Mouse (Mus musculus): ENCODE results near the gene Fndc3a. TPM values are rescaled to one million over a fixed set of nuclear protein-coding genes. Genes with fewer than 3 reads are reported as not detected.

Fndc3a gene
- polyA plus RNA-seq, 1 experiment from 2014 or later = 37.2 TPM

- Histone ChIP-seq H3K4me3 (replicated peaks) (no peak overlapping the region), H3K9me3 (no peaks in the 10 kb centered on the region), H3K4me2 (no peak overlapping the region), H3K4me1 (replicated peaks) (peaks cover 12% of the 10 kb centered on the region), H3K27me3 (peaks cover 27% of the 10 kb centered on the region), H3K9ac (replicated peaks) (no peak overlapping the region), H3K27ac (no peak overlapping the region), H3K36me3 (peaks cover 29% of the 10 kb centered on the region)
- WGBS = 83% methylated on average over 5 of the region's 5 CpGs
- ATAC-seq (ENCODE audit: insufficient number of reproducible peaks, insufficient read depth, low FRiP score, low TSS enrichment, low read depth) = no peak
These were observed 173.3 kb downstream of the Fndc3a start for GRCm38 (mm10) chr14:72536392-72537017.

- ATAC-seq (ENCODE audit: insufficient number of reproducible peaks, insufficient read depth, low FRiP score, low TSS enrichment, low read depth) = no peak
- WGBS = 81% methylated on average over 7 of the region's 7 CpGs
These were observed 175.9 kb downstream of the Fndc3a start for GRCm38 (mm10) chr14:72533862-72534261.

GRCm38 (mm10) chr14:72532028-72532917, 177.5 kb downstream of the Fndc3a start:
- H3K9me3 ChIP-seq = no peaks in the 10 kb centered on the region
- H3K27me3 ChIP-seq = peaks cover 59% of the 10 kb centered on the region
- peak overlapping the region; percentile 49 for H3K4me3 ChIP-seq (replicated peaks)
- H3K4me2 ChIP-seq = peak overlapping the region; percentile 96
- H3K27ac ChIP-seq = no peak overlapping the region
- H3K36me3 ChIP-seq = peaks cover 3% of the 10 kb centered on the region; the same call in 1 of the 2 replicates
- peak overlapping the region; percentile 44 for H3K9ac ChIP-seq (replicated peaks)
- WGBS = 3% methylated on average over 54 of the region's 54 CpGs
- ATAC-seq (ENCODE audit: insufficient number of reproducible peaks, insufficient read depth, low FRiP score, low TSS enrichment, low read depth) = peak; percentile 73
- peaks cover 14% of the 10 kb centered on the region for H3K4me1 ChIP-seq (replicated peaks)

More at GRCm38 (mm10) chr14:72533862-72534261, 175.9 kb downstream of the Fndc3a start:
- Histone ChIP-seq H3K9ac (replicated peaks) (no peak overlapping the region), H3K36me3 (peaks cover 9% of the 10 kb centered on the region; the same call in 1 of the 2 replicates), H3K9me3 (no peaks in the 10 kb centered on the region), H3K4me2 (no peak overlapping the region), H3K27ac (no peak overlapping the region), H3K4me3 (replicated peaks) (no peak overlapping the region), H3K27me3 (peaks cover 50% of the 10 kb centered on the region), H3K4me1 (replicated peaks) (peaks cover 14% of the 10 kb centered on the region)

GRCm38 (mm10) chr14:72527126-72527525, 182.7 kb downstream of the Fndc3a start:
- ATAC-seq (ENCODE audit: insufficient number of reproducible peaks, insufficient read depth, low FRiP score, low TSS enrichment, low read depth) = no peak
- H3K9me3 ChIP-seq = no peaks in the 10 kb centered on the region
- no peak overlapping the region for H3K4me3 ChIP-seq (replicated peaks)
- no peaks in the 10 kb centered on the region for H3K36me3 ChIP-seq
- H3K27ac ChIP-seq = no peak overlapping the region
- peaks cover 8% of the 10 kb centered on the region for H3K4me1 ChIP-seq (replicated peaks)
- no peak overlapping the region for H3K9ac ChIP-seq (replicated peaks)
- peaks cover 37% of the 10 kb centered on the region for H3K27me3 ChIP-seq
- 72% methylated on average over 1 of the region's 1 CpGs for WGBS
- H3K4me2 ChIP-seq = no peak overlapping the region

GRCm38 (mm10) chr14:72519561-72519960, 190.2 kb downstream of the Fndc3a start:
- Histone ChIP-seq H3K27me3 (no peaks in the 10 kb centered on the region), H3K9me3 (no peaks in the 10 kb centered on the region), H3K9ac (replicated peaks) (no peak overlapping the region), H3K4me3 (replicated peaks) (no peak overlapping the region), H3K36me3 (no peaks in the 10 kb centered on the region), H3K4me1 (replicated peaks) (no peaks in the 10 kb centered on the region), H3K27ac (no peak overlapping the region), H3K4me2 (no peak overlapping the region)
- ATAC-seq (ENCODE audit: insufficient number of reproducible peaks, insufficient read depth, low FRiP score, low TSS enrichment, low read depth) = no peak
- WGBS = 59% methylated on average over 2 of the region's 2 CpGs

GRCm38 (mm10) chr14:72518786-72519185, 191.0 kb downstream of the Fndc3a start:
- no peaks in the 10 kb centered on the region for H3K9me3 ChIP-seq
- ATAC-seq (ENCODE audit: insufficient number of reproducible peaks, insufficient read depth, low FRiP score, low TSS enrichment, low read depth) = no peak
- WGBS = 74% methylated on average over 6 of the region's 6 CpGs

GRCm38 (mm10) chr14:72516376-72516775, 193.4 kb downstream of the Fndc3a start:
- 26% methylated on average over 5 of the region's 5 CpGs for WGBS
- no peaks in the 10 kb centered on the region for H3K9me3 ChIP-seq
- H3K27ac ChIP-seq = no peak overlapping the region
- no peak for ATAC-seq (ENCODE audit: insufficient number of reproducible peaks, insufficient read depth, low FRiP score, low TSS enrichment, low read depth)
- no peaks in the 10 kb centered on the region for H3K27me3 ChIP-seq
- H3K4me3 ChIP-seq (replicated peaks) = no peak overlapping the region
- no peaks in the 10 kb centered on the region for H3K36me3 ChIP-seq
- H3K9ac ChIP-seq (replicated peaks) = no peak overlapping the region
- no peak overlapping the region for H3K4me2 ChIP-seq
- no peaks in the 10 kb centered on the region for H3K4me1 ChIP-seq (replicated peaks)

More at GRCm38 (mm10) chr14:72518786-72519185, 191.0 kb downstream of the Fndc3a start:
- Histone ChIP-seq H3K4me3 (replicated peaks) (no peak overlapping the region), H3K9ac (replicated peaks) (no peak overlapping the region), H3K4me1 (replicated peaks) (no peaks in the 10 kb centered on the region), H3K27ac (no peak overlapping the region), H3K27me3 (no peaks in the 10 kb centered on the region), H3K36me3 (no peaks in the 10 kb centered on the region), H3K4me2 (no peak overlapping the region)

GRCm38 (mm10) chr14:72506723-72507420, 202.9 kb downstream of the Fndc3a start:
- H3K4me1 ChIP-seq (replicated peaks) = 0 out of 2 replicates have a peak, but pooled peaks cover 7% of the 10 kb centered on the region
- H3K27ac ChIP-seq = no peak overlapping the region
- no peaks in the 10 kb centered on the region for H3K36me3 ChIP-seq
- ATAC-seq (ENCODE audit: insufficient number of reproducible peaks, insufficient read depth, low FRiP score, low TSS enrichment, low read depth) = no peak
- WGBS = 20% methylated on average over 11 of the region's 11 CpGs
- peak overlapping the region; percentile 64 for H3K4me2 ChIP-seq
- peak overlapping the region; percentile 51; the same call in 1 of the 2 replicates for H3K9ac ChIP-seq (replicated peaks)
- no peaks in the 10 kb centered on the region for H3K9me3 ChIP-seq
- H3K27me3 ChIP-seq = peaks cover 4% of the 10 kb centered on the region; the same call in 1 of the 2 replicates
- H3K4me3 ChIP-seq (replicated peaks) = peak overlapping the region; percentile 34

- peak overlapping the region; percentile 51; the same call in 1 of the 2 replicates for H3K9ac ChIP-seq (replicated peaks)
- H3K4me2 ChIP-seq = peak overlapping the region; percentile 64
- 7% methylated on average over 11 of the region's 12 CpGs for WGBS
- H3K4me1 ChIP-seq (replicated peaks) = 0 out of 2 replicates have a peak, but pooled peaks cover 7% of the 10 kb centered on the region
- H3K36me3 ChIP-seq = no peaks in the 10 kb centered on the region
- H3K4me3 ChIP-seq (replicated peaks) = peak overlapping the region; percentile 34
- peaks cover 4% of the 10 kb centered on the region; the same call in 1 of the 2 replicates for H3K27me3 ChIP-seq
- H3K9me3 ChIP-seq = no peaks in the 10 kb centered on the region
- ATAC-seq (ENCODE audit: insufficient number of reproducible peaks, insufficient read depth, low FRiP score, low TSS enrichment, low read depth) = peak; percentile 52
- H3K27ac ChIP-seq = no peak overlapping the region
These were observed 203.6 kb downstream of the Fndc3a start for GRCm38 (mm10) chr14:72506018-72506722.

GRCm38 (mm10) chr14:72504985-72505384, 204.8 kb downstream of the Fndc3a start:
- Histone ChIP-seq H3K9ac (replicated peaks) (no peak overlapping the region), H3K9me3 (no peaks in the 10 kb centered on the region), H3K27me3 (peaks cover 4% of the 10 kb centered on the region; the same call in 1 of the 2 replicates), H3K36me3 (no peaks in the 10 kb centered on the region), H3K4me3 (replicated peaks) (no peak overlapping the region), H3K27ac (no peak overlapping the region), H3K4me1 (replicated peaks) (0 out of 2 replicates have a peak, but pooled peaks cover 7% of the 10 kb centered on the region), H3K4me2 (no peak overlapping the region)
- 100% methylated on average over 1 of the region's 1 CpGs for WGBS
- no peak for ATAC-seq (ENCODE audit: insufficient number of reproducible peaks, insufficient read depth, low FRiP score, low TSS enrichment, low read depth)
